Mouse (Mus musculus) urinary bladder, postnatal 4 days (tissue): ENCODE data around the gene Mrps23.
A peak's percentile ranks its signal among the peaks of the same experiment; 100 is the strongest.

ENCODE experiments used
- DNase-seq, 2 experiments: peaks; one replicate each; pipeline ENCODE4 v3.0.0; 2021 to 2022; ENCODE audit warnings: low spot score in 2 of 2

Gene Mrps23

GRCm38 (mm10) chr11:88248636-88249035, 44.4 kb downstream of the Mrps23 start:
- no peak for DNase-seq

- DNase-seq, result no peak
These were observed 46.4 kb downstream of the Mrps23 start for GRCm38 (mm10) chr11:88250568-88250967.

GRCm38 (mm10) chr11:88251295-88251694, 47.1 kb downstream of the Mrps23 start:
- DNase-seq, result no peak

- peak; percentile 69 to 86 for DNase-seq
These were observed 48.0 kb downstream of the Mrps23 start for GRCm38 (mm10) chr11:88251972-88252766.

- no peak for DNase-seq
These were observed 48.8 kb downstream of the Mrps23 start for GRCm38 (mm10) chr11:88252767-88253513.

GRCm38 (mm10) chr11:88253514-88254167, 49.5 kb downstream of the Mrps23 start:
- no peak for DNase-seq

- no peak for DNase-seq
These were observed 53.5 kb downstream of the Mrps23 start for GRCm38 (mm10) chr11:88257700-88258099.

GRCm38 (mm10) chr11:88258212-88258611, 54.0 kb downstream of the Mrps23 start:
- DNase-seq, result no peak

- DNase-seq, result no peak
These were observed 56.3 kb downstream of the Mrps23 start for GRCm38 (mm10) chr11:88260463-88260862.
